Mouse (Mus musculus): ENCODE measurements around the gene Amacr. TPM values are rescaled to one million over a fixed set of nuclear protein-coding genes. Genes with fewer than 3 reads are reported as not detected.

Amacr gene
- polyA plus RNA-seq, 1 experiment: 8.4 TPM

DNA sequence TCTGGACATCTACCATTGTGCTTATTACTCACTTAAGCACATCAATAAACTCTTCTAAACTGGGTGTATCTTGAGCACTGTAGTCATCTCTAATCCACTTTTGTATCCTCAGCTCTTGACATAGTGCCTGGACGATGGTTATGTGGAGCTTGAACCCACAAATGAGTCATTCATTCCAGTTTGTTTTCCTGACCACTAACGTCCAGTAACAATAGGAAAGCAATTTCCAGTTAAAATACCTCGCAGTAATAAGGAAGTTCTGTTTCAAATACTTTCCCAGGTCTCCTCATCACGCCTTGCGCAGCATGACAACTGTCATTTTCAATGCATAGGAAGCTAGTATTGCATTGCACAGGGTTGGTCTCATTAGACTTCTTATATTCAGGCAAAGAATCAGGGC, 61.3 kb downstream of the Amacr start:
- DNase-seq (ENCODE audit: low read depth, low spot score): no peak
- 33% methylated on average over 5 of the region's 5 CpGs for whole genome bisulfite sequencing

Other genes starting within 250 kb of the Amacr start
- 2.2 and 4.1 TPM in 2 replicates for gene C1qtnf3, start 29.4 kb upstream of the Amacr start, polyA plus RNA-seq (2012; rRNA removed)
- gene Slc45a2, start 19.0 kb downstream of the Amacr start, polyA plus RNA-seq (2012; rRNA removed): not detected in 2 replicates
- gene Rxfp3, start 56.2 kb downstream of the Amacr start, polyA plus RNA-seq (2012; rRNA removed): not detected in 2 replicates
- 0.37 and 0.71 TPM in 2 replicates for gene Adamts12, start 83.0 kb downstream of the Amacr start, polyA plus RNA-seq (2012; rRNA removed)